Mouse (Mus musculus): ENCODE results near the gene Smagp. TPM values are rescaled to one million over a fixed set of nuclear protein-coding genes. Genes with fewer than 3 reads are reported as not detected.

Gene Smagp
- polyA plus RNA-seq, 1 experiment: 3.7 TPM

- Histone ChIP-seq H3K4me1 (ENCODE audit: control insufficient read depth, insufficient read depth, low read length) (no peaks in the 10 kb centered on the region; the same call in 1 of the 2 replicates), H3K27me3 (ENCODE audit: control insufficient read depth, insufficient read depth, low read length) (no peaks in the 10 kb centered on the region), H3K27ac (ENCODE audit: insufficient read depth, low read length) (no peak overlapping the region), H3K4me3 (replicated peaks; ENCODE audit: insufficient read depth, low read depth, low read length) (no peak overlapping the region)
- 93% methylated on average over 14 of the region's 14 CpGs for WGBS
- DNase-seq: no peak
- TF ChIP-seq POLR2A (IDR thresholded peaks at IDR 0.05; ENCODE audit: borderline replicate concordance, insufficient read depth, low read length) (no peak), CTCF (IDR thresholded peaks at IDR 0.05; ENCODE audit: borderline replicate concordance, insufficient read depth, low read depth, low read length) (no peak)
Measured at GRCm38 (mm10) chr15:100679005-100679404, 42.3 kb upstream of the Smagp start.

GRCm38 (mm10) chr15:100678581-100678980, 41.8 kb upstream of the Smagp start:
- no peak for TF ChIP-seq CTCF (IDR thresholded peaks at IDR 0.05; ENCODE audit: borderline replicate concordance, insufficient read depth, low read depth, low read length)
- TF ChIP-seq POLR2A (IDR thresholded peaks at IDR 0.05; ENCODE audit: borderline replicate concordance, insufficient read depth, low read length): no peak
- H3K4me3 ChIP-seq (replicated peaks; ENCODE audit: insufficient read depth, low read depth, low read length): no peak overlapping the region
- no peak for DNase-seq
- H3K4me1 ChIP-seq (ENCODE audit: control insufficient read depth, insufficient read depth, low read length): no peaks in the 10 kb centered on the region; the same call in 1 of the 2 replicates
- H3K27me3 ChIP-seq (ENCODE audit: control insufficient read depth, insufficient read depth, low read length): no peaks in the 10 kb centered on the region
- no peak overlapping the region for H3K27ac ChIP-seq (ENCODE audit: insufficient read depth, low read length)
- 81% methylated on average over 12 of the region's 12 CpGs for WGBS

- TF ChIP-seq POLR2A (IDR thresholded peaks at IDR 0.05; ENCODE audit: borderline replicate concordance, insufficient read depth, low read length): no peak
- TF ChIP-seq CTCF (IDR thresholded peaks at IDR 0.05; ENCODE audit: borderline replicate concordance, insufficient read depth, low read depth, low read length): no peak
- no peaks in the 10 kb centered on the region for H3K27me3 ChIP-seq (ENCODE audit: control insufficient read depth, insufficient read depth, low read length)
- 88% methylated on average over 8 of the region's 8 CpGs for WGBS
Measured at GRCm38 (mm10) chr15:100677675-100678074, 40.9 kb upstream of the Smagp start.

GRCm38 (mm10) chr15:100676521-100676920, 39.8 kb upstream of the Smagp start:
- Histone ChIP-seq H3K4me1 (ENCODE audit: control insufficient read depth, insufficient read depth, low read length) (no peaks in the 10 kb centered on the region; the same call in 1 of the 2 replicates), H3K27me3 (ENCODE audit: control insufficient read depth, insufficient read depth, low read length) (no peaks in the 10 kb centered on the region), H3K4me3 (replicated peaks; ENCODE audit: insufficient read depth, low read depth, low read length) (no peak overlapping the region), H3K27ac (ENCODE audit: insufficient read depth, low read length) (no peak overlapping the region)
- 67% methylated on average over 1 of the region's 1 CpGs for WGBS
- DNase-seq: no peak
- TF ChIP-seq CTCF (IDR thresholded peaks at IDR 0.05; ENCODE audit: borderline replicate concordance, insufficient read depth, low read depth, low read length) (no peak), POLR2A (IDR thresholded peaks at IDR 0.05; ENCODE audit: borderline replicate concordance, insufficient read depth, low read length) (no peak)

More at GRCm38 (mm10) chr15:100677675-100678074, 40.9 kb upstream of the Smagp start:
- Histone ChIP-seq H3K27ac (ENCODE audit: insufficient read depth, low read length) (no peak overlapping the region), H3K4me1 (ENCODE audit: control insufficient read depth, insufficient read depth, low read length) (no peaks in the 10 kb centered on the region; the same call in 1 of the 2 replicates), H3K4me3 (replicated peaks; ENCODE audit: insufficient read depth, low read depth, low read length) (no peak overlapping the region)
- no peak for DNase-seq

GRCm38 (mm10) chr15:100675486-100675885, 38.7 kb upstream of the Smagp start:
- H3K27ac ChIP-seq (ENCODE audit: insufficient read depth, low read length): no peak overlapping the region
- H3K4me1 ChIP-seq (ENCODE audit: control insufficient read depth, insufficient read depth, low read length): no peaks in the 10 kb centered on the region; the same call in 1 of the 2 replicates
- TF ChIP-seq CTCF (IDR thresholded peaks at IDR 0.05; ENCODE audit: borderline replicate concordance, insufficient read depth, low read depth, low read length): no peak
- no peak for TF ChIP-seq POLR2A (IDR thresholded peaks at IDR 0.05; ENCODE audit: borderline replicate concordance, insufficient read depth, low read length)
- WGBS: 65% methylated on average over 3 of the region's 3 CpGs
- H3K27me3 ChIP-seq (ENCODE audit: control insufficient read depth, insufficient read depth, low read length): no peaks in the 10 kb centered on the region
- no peak overlapping the region for H3K4me3 ChIP-seq (replicated peaks; ENCODE audit: insufficient read depth, low read depth, low read length)
- DNase-seq: no peak

GRCm38 (mm10) chr15:100674566-100674965, 37.8 kb upstream of the Smagp start:
- no peak for DNase-seq
- Histone ChIP-seq H3K4me3 (replicated peaks; ENCODE audit: insufficient read depth, low read depth, low read length) (no peak overlapping the region), H3K27ac (ENCODE audit: insufficient read depth, low read length) (no peak overlapping the region), H3K27me3 (ENCODE audit: control insufficient read depth, insufficient read depth, low read length) (no peaks in the 10 kb centered on the region), H3K4me1 (ENCODE audit: control insufficient read depth, insufficient read depth, low read length) (no peaks in the 10 kb centered on the region; the same call in 1 of the 2 replicates)
- WGBS: 86% methylated on average over 10 of the region's 10 CpGs
- no peak for TF ChIP-seq POLR2A (IDR thresholded peaks at IDR 0.05; ENCODE audit: borderline replicate concordance, insufficient read depth, low read length)
- no peak for TF ChIP-seq CTCF (IDR thresholded peaks at IDR 0.05; ENCODE audit: borderline replicate concordance, insufficient read depth, low read depth, low read length)

GRCm38 (mm10) chr15:100673585-100674391, 37.0 kb upstream of the Smagp start:
- TF ChIP-seq POLR2A (IDR thresholded peaks at IDR 0.05; ENCODE audit: borderline replicate concordance, insufficient read depth, low read length) (no peak), CTCF (IDR thresholded peaks at IDR 0.05; ENCODE audit: borderline replicate concordance, insufficient read depth, low read depth, low read length) (no peak)

GRCm38 (mm10) chr15:100670833-100671232, 34.1 kb upstream of the Smagp start:
- no peak for DNase-seq
- Histone ChIP-seq H3K4me3 (replicated peaks; ENCODE audit: insufficient read depth, low read depth, low read length) (no peak overlapping the region), H3K27me3 (ENCODE audit: control insufficient read depth, insufficient read depth, low read length) (no peaks in the 10 kb centered on the region), H3K4me1 (ENCODE audit: control insufficient read depth, insufficient read depth, low read length) (no peaks in the 10 kb centered on the region), H3K27ac (ENCODE audit: insufficient read depth, low read length) (no peak overlapping the region)
- TF ChIP-seq CTCF (IDR thresholded peaks at IDR 0.05; ENCODE audit: borderline replicate concordance, insufficient read depth, low read depth, low read length) (no peak), POLR2A (IDR thresholded peaks at IDR 0.05; ENCODE audit: borderline replicate concordance, insufficient read depth, low read length) (no peak)
- WGBS: 50% methylated on average over 5 of the region's 5 CpGs

More at GRCm38 (mm10) chr15:100673585-100674391, 37.0 kb upstream of the Smagp start:
- H3K4me3 ChIP-seq (replicated peaks; ENCODE audit: insufficient read depth, low read depth, low read length): no peak overlapping the region
- WGBS: 54% methylated on average over 12 of the region's 12 CpGs
- no peak for DNase-seq
- no peaks in the 10 kb centered on the region for H3K27me3 ChIP-seq (ENCODE audit: control insufficient read depth, insufficient read depth, low read length)
- H3K27ac ChIP-seq (ENCODE audit: insufficient read depth, low read length): no peak overlapping the region
- no peaks in the 10 kb centered on the region; the same call in 1 of the 2 replicates for H3K4me1 ChIP-seq (ENCODE audit: control insufficient read depth, insufficient read depth, low read length)

Measured in cerebellum, adult 2 months (tissue).